In the genomic region with DNA sequence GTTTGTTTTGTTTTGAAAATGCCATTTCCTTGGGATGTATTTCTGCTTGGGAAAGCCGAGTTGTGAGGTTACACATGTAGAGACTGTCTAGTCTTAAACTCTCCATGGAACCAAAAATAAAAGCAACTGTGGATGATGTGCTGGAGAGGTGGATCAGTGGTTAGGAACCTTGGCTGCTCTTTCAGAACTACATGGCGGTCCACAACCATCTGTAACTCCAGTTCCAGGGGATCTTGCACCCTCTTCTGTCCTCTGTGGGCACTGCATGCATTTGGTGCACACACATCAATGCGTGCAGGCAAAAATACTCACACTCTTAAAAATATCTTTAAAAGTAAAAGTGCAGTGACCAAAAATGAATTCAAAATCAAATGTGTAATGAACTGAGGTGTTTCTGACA, we compare ENCODE assay signal across 9 mouse cellular contexts. TPM values are rescaled to one million over a fixed set of nuclear protein-coding genes. Genes with fewer than 3 reads are reported as not detected.
DNase-seq lines count a peak whose midpoint lies in the region; ATAC-seq and TF ChIP-seq lines count a peak whose summit lies in the region.
"Had no signal": no experiment of that assay in that cellular context is flagged by ENCODE, and none has a peak within 500 bp of the region (broad histone marks: within the 10 kb centered on the region; RNA-seq: fewer than 3 reads in every experiment).

No protein-coding gene starts in this region.

- WGBS in heart, postnatal 0 days = 69% methylated on average over 3 of the region's 3 CpGs

- H3K36me3 ChIP-seq in heart, postnatal 0 days (replicated peaks; ENCODE audit: control insufficient read depth, insufficient read depth, low read length) = peaks cover 19% of the 10 kb centered on the region

- no peak for TF ChIP-seq POLR2A in embryonic fibroblast, embryonic 13.5 days (IDR thresholded peaks at IDR 0.05; ENCODE audit: low read depth, low read length)

- peak; percentile 43 for DNase-seq in heart, postnatal 0 days (ENCODE audit: low spot score)
- no peak for DNase-seq in heart, adult 11 months
- DNase-seq in B cell, adult 2 months = peak; percentile 63 to 66
- DNase-seq in MEL-GATA-1-ER (ENCODE audit: extremely low read depth, low read depth) = peak; percentile 53
- DNase-seq in right cerebral cortex, postnatal 36 days (ENCODE audit: low spot score in 2 of 2) = no peak
- DNase-seq in layer of hippocampus, adult 9-10 months (ENCODE audit: low spot score) = no peak

- H3K4me3 ChIP-seq in heart, postnatal 0 days (ENCODE audit: low read depth, low read length) = no peak overlapping the region
- no peak overlapping the region for H3K4me3 ChIP-seq in embryonic fibroblast, embryonic 13.5 days (ENCODE audit: insufficient read depth, low read length)

- ATAC-seq in heart, postnatal 0 days (ENCODE audit: insufficient read depth, low read depth) = no peak
- peak; percentile 68 for ATAC-seq in megakaryocyte progenitor cell, adult 5-6 weeks (replicated peaks; ENCODE audit: poor library complexity)

- H3K4me1 ChIP-seq in heart, postnatal 0 days (ENCODE audit: control insufficient read depth, insufficient read depth) = 0 out of 2 replicates have a peak, but pooled peaks cover 4% of the 10 kb centered on the region
- H3K4me1 ChIP-seq in embryonic fibroblast, embryonic 13.5 days (ENCODE audit: control insufficient read depth, insufficient read depth, low read length) = no peaks in the 10 kb centered on the region

- TF ChIP-seq CTCF in heart, postnatal 0 days (IDR thresholded peaks at IDR 0.05; ENCODE audit: low read depth) = peak; percentile 73
- TF ChIP-seq CTCF in embryonic fibroblast, embryonic 13.5 days (IDR thresholded peaks at IDR 0.05; ENCODE audit: borderline replicate concordance, insufficient read depth, low read length) = peak; percentile 62; the same call in 1 of the 2 replicates

- TF ChIP-seq EP300 in heart, postnatal 0 days (IDR thresholded peaks at IDR 0.05; ENCODE audit: low read depth) = no peak

- H3K9ac ChIP-seq in heart, postnatal 0 days (replicated peaks; ENCODE audit: low read depth, low read length) = no peak overlapping the region
- H3K9ac ChIP-seq: midbrain, embryonic 12.5 days had no signal

- H3K4me2 ChIP-seq in heart, postnatal 0 days (ENCODE audit: low read depth, low read length) = no peak overlapping the region

- no peaks in the 10 kb centered on the region for H3K27me3 ChIP-seq in heart, postnatal 0 days (ENCODE audit: control insufficient read depth, insufficient read depth, low read length)

- H3K9me3 ChIP-seq in heart, postnatal 0 days (replicated peaks; ENCODE audit: control insufficient read depth, low read length) = no peaks in the 10 kb centered on the region
- H3K9me3 ChIP-seq: midbrain, embryonic 12.5 days had no signal

- no peak overlapping the region for H3K27ac ChIP-seq in heart, postnatal 0 days (ENCODE audit: low read depth)
- H3K27ac ChIP-seq in embryonic fibroblast, embryonic 13.5 days (ENCODE audit: insufficient read depth, low read length) = no peak overlapping the region
- H3K27ac ChIP-seq: midbrain, embryonic 12.5 days had no signal

RNA-seq across cellular contexts. Expression of a gene that starts 15.4 kb away (rescaled TPM):
- total RNA-seq in heart, postnatal 0 days (2014; rRNA removed; ENCODE audit: low replicate concordance) = 36.9 and 65.6 TPM in 2 replicates
- 33.7 and 36.2 TPM in 2 replicates for polyA plus RNA-seq in heart, postnatal 0 days (2015; fragmentation: Nextera tagmentation; extraction: Ambion mirVana)
- 58.5 and 82.9 TPM in 2 replicates for polyA plus RNA-seq in embryonic fibroblast, embryonic 13.5 days (2011; ENCODE audit: insufficient read length, low read depth, missing spikeins)
- 34.0 and 37.6 TPM in 2 replicates for total RNA-seq in megakaryocyte progenitor cell, adult 5-6 weeks (2015)
- 51.8 and 65.5 TPM in 2 replicates for total RNA-seq in megakaryocyte progenitor cell, adult 5-6 weeks (2017)

RNA-seq across cellular contexts. Expression of a gene that starts 27.4 kb away (rescaled TPM):
- not detected in 2 replicates for total RNA-seq in heart, postnatal 0 days (2014; rRNA removed; ENCODE audit: low replicate concordance)
- polyA plus RNA-seq in heart, postnatal 0 days (2015; fragmentation: Nextera tagmentation; extraction: Ambion mirVana) = not detected in 2 replicates
- polyA plus RNA-seq in embryonic fibroblast, embryonic 13.5 days (2011; ENCODE audit: insufficient read length, low read depth, missing spikeins) = not detected in 2 replicates
- total RNA-seq in megakaryocyte progenitor cell, adult 5-6 weeks (2015) = not detected in 2 replicates
- not detected in 2 replicates for total RNA-seq in megakaryocyte progenitor cell, adult 5-6 weeks (2017)
- polyA plus RNA-seq: midbrain, embryonic 12.5 days had no signal

RNA-seq across cellular contexts. Expression of a gene that starts 32.1 kb away (rescaled TPM):
- total RNA-seq in heart, postnatal 0 days (2014; rRNA removed; ENCODE audit: low replicate concordance) = 4.3 and 5.9 TPM in 2 replicates
- polyA plus RNA-seq in heart, postnatal 0 days (2015; fragmentation: Nextera tagmentation; extraction: Ambion mirVana) = 3.8 and 4.3 TPM in 2 replicates
- polyA plus RNA-seq in embryonic fibroblast, embryonic 13.5 days (2011; ENCODE audit: insufficient read length, low read depth, missing spikeins) = 2.7 and 3.9 TPM in 2 replicates
- total RNA-seq in megakaryocyte progenitor cell, adult 5-6 weeks (2015) = 2.0 and 2.9 TPM in 2 replicates
- total RNA-seq in megakaryocyte progenitor cell, adult 5-6 weeks (2017) = 1.5 and 1.9 TPM in 2 replicates

RNA-seq across cellular contexts. Expression of a gene that starts 32.3 kb away (rescaled TPM):
- 11.9 and 13.2 TPM in 2 replicates for total RNA-seq in heart, postnatal 0 days (2014; rRNA removed; ENCODE audit: low replicate concordance)
- polyA plus RNA-seq in heart, postnatal 0 days (2015; fragmentation: Nextera tagmentation; extraction: Ambion mirVana) = 4.6 and 8.2 TPM in 2 replicates
- 1.0 and 3.0 TPM in 2 replicates for polyA plus RNA-seq in embryonic fibroblast, embryonic 13.5 days (2011; ENCODE audit: insufficient read length, low read depth, missing spikeins)
- 40.0 and 41.6 TPM in 2 replicates for total RNA-seq in megakaryocyte progenitor cell, adult 5-6 weeks (2015)
- 12.6 and 21.3 TPM in 2 replicates for total RNA-seq in megakaryocyte progenitor cell, adult 5-6 weeks (2017)

Comparison
In these comparisons a context has a peak if more than half of its experiments do, and no peak if none do; other contexts are left out.
1. DNase-seq: peak in heart, postnatal 0 days (single experiment), B cell, adult 2 months (2 of 2) and MEL-GATA-1-ER (single experiment); none in heart, adult 11 months (single experiment), right cerebral cortex, postnatal 36 days (0 of 2) and layer of hippocampus, adult 9-10 months (single experiment).